Mouse (Mus musculus) kidney, adult 8-10 months (tissue): ENCODE measurements around the gene Ston1.
A peak's percentile ranks its signal among the peaks of the same experiment; 100 is the strongest.

Source experiments
- DNase-seq, 2 experiments: peaks; one replicate each; pipeline ENCODE4 v3.0.0; 2022

Gene Ston1

DNA sequence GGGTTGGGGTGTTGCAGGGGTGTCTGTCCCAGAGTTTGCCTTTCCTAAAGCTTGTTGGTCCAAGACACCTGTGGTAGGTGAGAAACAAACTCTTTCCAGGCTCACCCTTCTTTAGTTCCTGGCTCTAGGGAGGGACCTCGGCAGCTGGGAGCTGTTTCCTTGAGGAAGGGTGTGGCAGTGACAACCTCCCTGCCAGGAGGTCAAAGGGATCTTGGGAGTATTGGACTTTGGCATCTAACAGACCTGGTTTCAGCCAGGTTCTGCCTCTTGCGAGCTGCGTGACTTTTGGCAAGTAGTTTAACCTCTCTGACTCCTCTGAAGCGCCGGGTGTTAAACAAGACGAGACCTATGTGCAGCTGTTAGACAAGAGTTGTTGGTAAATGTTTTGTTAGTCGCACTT, 29.7 kb downstream of the Ston1 start:
- DNase-seq: peak; percentile 56 to 68

DNA sequence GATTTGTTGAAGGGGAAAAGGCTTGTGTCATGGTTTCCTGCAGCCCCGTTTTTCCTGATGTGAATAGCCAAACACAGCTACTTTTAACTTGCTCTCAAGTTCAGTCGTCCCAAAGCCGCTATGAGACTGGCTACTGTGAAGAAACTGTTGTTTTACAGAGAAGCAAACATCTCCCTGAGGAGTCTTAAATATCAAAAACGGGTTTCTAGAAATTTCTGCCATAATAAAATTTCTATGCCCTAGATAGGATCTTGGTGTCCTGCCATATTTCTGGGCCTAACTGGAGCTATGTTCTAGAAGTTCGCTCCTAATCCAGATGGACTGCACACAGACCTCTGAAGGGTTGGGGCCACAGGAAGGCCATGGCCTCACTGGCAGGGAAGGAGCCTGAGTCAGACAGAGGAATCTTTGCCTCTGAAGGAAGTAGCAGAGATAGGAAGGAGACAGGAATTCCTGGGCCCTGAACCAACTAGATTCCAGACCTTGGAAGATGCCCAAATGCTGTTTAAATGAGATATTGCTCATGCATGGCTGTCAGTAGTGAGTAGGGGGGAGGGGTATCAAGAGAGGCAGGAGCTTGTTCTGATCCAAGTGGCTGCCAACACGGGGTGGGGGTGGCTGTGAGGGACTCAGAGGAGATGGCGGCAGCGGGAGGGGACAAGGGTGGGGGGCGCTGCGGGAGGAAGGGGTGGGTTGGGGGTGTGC, 31.3 kb downstream of the Ston1 start:
- DNase-seq: peak; percentile 70 to 88

DNA sequence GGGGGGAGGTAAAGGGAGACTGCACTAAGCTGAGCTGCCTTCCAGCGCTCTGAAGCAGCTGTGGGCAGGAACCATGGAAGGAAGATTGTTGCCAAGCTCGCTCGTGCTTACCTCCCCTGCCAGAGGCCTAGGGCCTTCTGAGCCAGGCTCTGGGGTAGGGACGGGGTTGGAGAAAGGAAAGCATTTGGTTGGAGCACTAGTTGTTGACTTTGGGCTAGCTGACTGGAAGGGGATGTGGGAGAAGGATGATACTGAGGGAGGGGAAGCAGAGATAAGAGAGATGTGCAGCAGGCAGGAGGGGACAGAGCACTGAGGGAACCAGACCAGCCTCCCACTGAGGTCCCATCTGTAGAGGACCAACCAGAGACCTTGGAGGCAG, 31.9 kb downstream of the Ston1 start:
- peak; percentile 19 to 41 for DNase-seq

DNA sequence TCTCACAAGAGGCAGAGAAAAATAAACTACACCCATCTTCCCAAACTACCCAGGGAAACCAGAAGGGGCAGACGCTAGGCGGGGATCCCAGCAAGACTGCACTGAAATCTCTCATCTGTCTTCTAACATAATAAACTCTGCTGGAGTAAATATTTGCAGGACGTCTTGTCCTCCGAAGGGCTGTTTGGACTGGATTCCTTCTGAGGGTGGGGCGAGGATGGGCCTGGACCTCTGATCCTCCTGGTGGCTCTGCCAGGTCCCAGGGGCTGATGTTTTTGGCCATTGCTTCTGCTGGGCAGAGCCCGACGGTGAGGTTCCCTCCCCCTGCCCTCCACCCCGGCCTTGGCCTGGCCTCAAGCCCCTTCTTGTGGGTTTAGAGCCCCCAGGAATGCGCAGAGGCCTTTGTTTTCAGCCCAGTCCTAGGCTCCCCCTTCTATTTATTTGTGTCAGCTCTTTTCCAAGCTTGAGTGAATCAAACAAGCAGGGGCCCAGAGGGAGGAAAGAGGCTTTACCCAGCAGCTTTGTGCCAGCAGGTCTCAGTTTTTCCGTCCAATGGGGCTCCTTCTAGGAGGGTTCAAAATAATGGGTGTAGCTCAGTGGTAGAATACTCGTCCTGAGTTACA, 32.6 kb downstream of the Ston1 start:
- DNase-seq: peak; percentile 28 to 55

DNA sequence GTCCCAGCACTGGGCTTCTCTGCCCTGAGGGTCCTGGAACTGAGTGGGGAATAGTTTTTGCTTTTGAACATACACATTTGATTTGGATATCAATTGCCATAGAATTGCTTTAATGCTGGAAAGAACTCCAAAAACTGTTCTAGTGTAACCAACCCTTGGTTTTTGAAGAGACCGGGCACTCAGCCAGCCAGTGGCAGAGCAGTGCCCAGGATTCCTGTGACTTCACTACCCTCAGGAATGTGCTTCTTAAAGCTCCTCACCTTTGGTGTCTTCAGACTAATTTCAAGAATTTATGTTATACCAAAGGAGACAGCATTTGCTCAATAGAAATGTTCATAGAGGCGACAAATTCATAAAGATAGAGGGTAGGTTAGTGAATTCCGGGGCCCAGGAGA, 33.1 kb downstream of the Ston1 start:
- DNase-seq: peak; percentile 76

DNA sequence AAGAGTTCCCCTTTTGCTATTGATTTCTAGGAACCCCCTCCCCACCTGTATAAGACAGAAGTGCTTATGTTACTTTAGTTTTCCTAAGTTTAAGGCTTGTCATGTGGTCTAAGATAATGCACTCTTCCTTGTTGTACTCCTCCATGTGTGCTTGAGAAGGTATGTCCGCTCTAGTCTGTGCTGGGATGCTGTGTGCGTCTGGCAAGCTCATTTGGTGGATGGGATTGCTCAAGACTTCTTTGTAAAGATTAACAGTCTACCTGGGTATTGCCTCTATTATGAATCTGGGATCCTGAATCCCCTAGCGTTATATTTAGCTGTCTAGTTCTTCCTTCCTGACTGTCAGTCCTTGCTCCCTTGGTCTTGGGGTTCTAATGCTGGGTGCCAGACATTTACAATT, 35.1 kb downstream of the Ston1 start:
- no peak for DNase-seq

DNA sequence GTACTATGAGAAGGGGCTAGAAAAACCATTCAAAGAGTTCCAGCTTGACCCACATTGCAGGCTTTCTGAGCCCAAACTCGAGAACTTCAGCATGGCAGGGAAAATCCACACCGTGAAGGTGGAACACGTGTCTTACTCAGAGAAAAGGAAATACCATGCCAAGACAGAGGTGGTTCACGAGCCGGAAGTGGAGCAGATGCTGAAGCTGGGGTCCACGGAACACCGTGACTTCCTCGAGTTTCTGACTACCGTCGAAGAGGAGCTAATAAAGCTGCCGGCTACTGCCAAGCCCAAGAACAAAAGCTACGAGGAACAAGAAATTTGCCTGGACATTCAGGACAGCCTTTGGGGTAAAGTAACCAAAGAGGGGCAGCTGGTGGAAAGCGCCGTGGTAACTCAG, 38.6 kb downstream of the Ston1 start:
- DNase-seq: no peak

DNA sequence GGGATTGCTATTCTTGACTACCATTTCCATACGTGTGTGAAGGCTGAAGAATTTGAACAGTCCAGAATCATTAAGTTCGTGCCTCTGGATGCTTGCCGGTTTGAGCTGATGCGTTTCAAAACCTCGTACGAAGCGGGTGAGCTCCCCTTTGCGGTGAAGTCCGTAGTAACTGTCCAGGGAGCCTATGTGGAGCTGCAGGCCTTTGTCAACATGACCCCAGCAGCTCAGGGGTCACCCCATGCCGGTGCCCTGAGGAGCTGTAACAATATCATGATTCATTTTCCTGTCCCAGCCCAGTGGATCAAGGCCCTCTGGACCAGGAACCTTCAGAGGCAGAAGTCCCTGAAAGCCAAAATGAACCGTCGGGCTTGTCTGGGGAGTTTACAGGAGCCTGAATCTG, 39.1 kb downstream of the Ston1 start:
- DNase-seq: peak in 1 of 2 experiments; percentile 17

DNA sequence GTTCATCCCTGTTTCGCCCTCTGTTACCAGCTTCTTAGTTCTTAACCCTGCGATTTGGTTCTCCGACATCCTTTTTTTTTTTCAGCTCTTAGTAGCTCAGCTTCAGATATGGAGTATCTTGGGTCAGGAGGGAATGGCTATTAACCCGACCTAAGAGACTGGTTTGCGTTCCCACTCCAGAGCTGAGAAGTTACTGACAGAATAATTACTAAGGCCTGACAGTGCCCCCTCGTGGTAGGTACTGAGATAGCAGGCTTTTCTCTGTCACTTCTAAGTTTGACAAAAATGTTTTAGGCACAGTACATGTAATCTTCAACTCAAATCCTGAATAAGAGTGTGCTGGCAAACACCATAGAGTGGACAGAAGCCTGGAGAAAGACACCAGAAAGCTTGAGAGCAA, 43.5 kb downstream of the Ston1 start:
- DNase-seq: peak; percentile 43 to 78

DNA sequence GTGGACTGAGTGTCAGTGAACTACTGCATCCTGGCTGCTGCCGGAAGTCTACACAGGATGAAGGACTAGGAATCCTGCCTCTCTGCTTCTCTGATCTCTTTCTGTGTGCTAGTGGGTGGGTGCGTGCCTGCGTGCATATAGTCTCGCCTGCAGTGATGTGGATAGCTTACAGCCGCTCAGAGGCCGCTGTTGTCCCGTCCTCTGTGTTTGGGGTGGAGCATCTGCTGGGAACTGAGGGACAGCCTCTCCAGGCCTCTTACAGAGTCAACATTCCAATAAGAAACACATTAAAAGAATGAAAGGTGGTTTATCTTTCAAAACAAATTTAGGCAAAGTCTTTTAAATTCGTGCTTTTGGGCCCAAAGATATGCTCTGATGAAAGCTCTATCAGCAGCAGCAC, 44.4 kb downstream of the Ston1 start:
- no peak for DNase-seq

DNA sequence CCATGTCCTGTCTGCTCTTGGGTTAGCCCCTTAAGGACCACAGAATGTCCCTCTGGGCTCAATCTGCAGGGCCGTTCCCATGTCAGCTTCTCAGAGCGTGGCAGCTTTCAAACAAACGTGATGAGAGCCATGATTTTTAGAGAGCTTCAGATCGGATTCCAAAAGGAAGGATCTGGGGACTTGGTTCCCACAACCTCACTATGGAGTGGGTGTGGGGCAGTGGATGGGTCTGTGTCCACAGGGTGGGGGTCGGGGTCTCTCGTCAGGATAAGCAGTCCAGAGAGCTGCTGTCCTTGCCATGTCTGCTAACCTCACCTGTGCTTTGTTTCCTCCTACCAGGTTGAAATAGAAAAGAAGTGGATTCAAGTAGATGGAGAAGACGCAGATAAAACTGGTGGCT, 47.4 kb downstream of the Ston1 start:
- no peak for DNase-seq

DNA sequence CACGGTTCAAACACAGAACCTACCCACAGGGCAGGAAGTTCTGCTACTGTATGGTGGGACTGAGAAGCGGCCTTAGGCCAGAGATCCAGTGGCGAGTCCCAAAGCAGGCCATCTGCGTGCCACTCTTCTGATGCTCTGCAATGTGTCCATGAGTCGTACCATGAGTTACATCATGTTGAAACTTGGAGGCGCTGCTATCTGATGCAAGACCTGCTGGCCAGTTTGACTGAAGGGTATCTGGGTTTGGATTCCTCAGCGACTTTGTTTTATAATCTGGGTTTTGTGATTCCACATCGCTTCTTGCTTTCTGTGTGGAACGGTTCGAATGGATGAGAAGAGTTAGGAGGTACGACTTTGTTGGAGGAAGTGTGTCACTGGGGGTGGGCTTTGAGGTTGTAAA, 47.8 kb downstream of the Ston1 start:
- DNase-seq: no peak

DNA sequence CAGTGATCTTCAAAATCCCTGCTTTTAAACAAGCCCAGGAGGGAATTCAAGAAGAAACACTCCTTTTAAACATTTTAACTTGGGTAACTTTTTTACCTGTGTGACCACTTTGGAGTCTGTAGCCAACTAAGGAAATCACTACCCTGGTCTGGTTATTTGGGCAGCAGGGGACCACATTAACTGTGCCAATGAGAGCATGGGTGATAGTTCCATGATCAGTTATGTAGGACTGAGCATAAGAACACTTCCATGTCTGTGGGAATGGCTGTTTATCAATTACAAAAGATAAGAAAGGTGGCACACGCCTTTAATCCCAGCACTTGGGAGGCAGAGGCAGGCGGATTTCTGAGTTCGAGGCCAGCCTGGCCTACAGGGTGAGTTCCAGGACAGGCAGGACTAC, 49.7 kb downstream of the Ston1 start:
- no peak for DNase-seq

DNA sequence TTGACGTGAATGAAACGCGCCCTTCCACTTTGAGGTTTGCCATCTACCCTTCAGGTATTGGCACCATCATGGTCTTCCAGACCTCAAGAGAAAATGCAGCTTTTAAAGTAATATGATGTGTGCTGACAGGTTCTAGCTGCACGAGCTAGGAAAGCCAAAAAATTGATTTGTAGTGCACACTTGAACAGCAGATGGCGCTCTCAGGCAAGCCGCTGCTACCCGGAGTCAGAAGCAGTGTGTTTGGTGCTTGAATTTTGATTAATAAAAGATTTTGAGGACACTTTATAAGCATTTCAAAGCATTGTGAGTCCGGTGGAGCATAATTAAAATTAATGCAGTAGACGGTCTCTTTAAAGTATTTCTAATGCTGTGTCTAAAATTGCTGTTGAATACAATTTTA, 54.5 kb downstream of the Ston1 start:
- peak in 1 of 2 experiments; percentile 62 for DNase-seq

DNA sequence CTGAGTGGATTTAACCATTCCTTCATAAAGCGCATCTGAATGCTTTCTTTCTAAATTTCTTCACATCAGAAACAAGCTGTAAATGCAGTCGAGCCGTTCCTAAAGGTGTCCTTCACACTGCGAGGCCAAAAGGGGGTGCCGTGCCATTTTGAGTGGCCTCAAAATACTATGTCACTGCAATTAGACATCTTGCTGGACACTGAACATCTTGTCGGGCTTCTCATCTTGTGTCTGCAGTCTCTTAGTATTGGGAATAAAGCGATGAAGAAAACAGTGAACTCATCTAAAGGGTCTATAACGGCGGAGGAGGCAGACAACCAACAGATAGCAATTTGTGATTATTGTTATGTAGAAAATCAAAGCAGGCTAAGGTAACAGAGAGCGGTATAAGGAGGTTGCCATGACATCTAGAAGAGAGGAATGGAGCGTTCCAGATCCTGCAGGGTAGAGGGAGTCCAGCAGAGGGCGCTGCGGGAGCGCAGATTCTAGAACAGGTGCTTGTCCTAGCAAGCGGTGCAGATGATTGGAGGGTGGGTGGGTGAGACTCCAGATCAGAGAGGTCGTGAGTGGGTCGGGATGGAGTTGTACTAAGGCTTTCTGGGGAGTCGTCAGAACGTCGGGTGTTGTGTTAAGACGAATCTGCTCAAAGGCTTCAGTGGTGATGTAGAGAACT, 55.4 kb downstream of the Ston1 start:
- peak; percentile 31 to 75 for DNase-seq

DNA sequence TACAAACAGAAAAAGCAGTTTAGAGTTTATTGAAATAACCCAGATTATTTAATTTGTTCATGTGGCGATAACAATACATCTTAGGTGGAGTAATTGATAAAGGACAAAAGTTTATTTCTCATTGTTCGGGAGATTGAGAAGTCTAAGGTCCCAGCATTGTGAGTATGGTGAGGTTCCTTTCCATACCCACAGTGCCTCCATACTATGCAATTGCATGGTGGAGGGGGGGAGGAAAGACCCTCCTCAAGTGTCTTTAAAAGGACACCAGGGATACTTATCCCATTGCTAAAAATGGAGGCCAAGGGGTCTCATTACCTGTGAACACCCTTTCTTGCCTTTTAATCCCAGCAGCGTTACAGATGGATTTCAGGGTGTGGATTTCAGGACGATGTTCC, 55.9 kb downstream of the Ston1 start:
- DNase-seq: no peak

DNA sequence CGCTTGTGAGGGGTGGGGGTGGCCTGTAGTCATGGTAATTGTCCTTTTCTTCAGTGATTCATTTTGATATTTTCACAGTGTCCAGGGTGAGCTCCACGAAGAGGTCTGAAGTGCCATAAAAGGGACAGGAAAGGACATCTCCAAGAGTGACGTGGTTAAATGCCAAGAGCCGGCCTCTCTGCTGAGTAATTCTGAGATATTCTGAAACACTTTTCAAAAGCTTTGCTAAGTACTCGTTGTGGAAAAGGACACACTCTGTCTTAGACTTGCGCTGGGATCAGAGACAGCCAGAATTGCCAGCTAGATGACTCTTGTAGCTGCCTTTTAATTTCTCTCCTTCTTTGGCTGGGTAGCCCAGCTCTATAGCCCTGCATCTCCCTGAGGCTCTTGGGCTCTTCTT, 61.0 kb downstream of the Ston1 start:
- no peak for DNase-seq

DNA sequence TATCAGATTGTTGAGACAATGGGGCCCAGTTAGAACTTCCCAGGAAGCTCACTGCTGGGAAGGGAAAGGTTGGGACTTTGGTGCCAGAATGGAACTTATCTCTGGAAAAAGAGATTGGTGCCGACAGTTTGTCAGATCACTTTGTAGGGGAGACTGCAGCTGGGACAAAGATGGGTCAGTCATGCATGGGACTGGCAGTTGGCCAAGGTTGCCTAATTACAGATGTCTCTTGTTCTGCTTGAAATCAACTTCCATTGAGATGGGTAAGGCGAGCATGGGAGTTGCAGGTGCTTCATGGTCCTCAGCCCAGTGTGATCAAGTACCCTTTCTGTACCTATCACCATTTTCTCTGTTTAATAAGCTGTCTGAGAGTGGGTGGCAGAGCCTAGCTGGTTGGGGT, 68.6 kb downstream of the Ston1 start:
- no peak for DNase-seq

DNA sequence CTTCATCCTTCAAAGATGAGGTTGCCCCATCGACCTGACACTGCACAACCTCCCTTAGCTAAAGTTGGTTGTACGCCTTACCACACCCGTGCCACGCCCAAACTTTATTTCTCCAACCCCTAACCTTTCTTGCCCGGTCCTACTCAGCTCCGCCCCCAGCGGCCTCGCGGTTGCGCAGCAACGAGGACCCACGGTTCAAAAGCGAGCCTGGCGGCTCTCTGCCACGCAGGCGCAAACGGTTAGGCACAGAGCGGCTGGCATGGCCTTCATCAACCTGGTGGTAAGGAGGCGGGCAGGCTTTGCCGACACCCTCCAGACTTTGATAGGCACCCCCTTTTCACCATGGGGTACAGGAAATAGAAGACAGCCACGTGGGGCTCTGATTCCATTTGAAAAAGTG, 71.0 kb downstream of the Ston1 start, which contains the start of gene Gtf2a1l:
Gtf2a1l (plus strand) TSS at position 209 of the 400 bp plus-strand sequence.
- peak; percentile 4 for DNase-seq

DNA sequence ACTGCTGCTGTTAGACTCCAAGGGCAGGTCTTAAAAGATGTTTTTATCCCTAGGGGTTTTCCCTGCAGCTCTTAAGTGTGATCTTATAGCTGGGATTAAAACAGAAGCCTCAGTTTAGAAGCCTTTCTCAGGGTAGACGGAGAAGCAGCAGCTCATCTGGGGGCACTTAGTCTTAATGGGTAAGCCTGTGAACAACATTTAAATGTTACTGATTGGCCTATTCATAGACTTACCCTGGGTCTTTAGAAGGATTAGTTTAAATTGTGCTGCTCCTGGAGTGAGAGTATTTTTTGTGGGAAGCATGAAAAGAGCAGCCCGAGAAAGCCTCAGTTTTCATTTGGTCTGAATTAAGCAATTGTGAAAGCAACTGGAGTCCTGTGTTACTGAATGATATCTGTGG, 72.4 kb downstream of the Ston1 start:
- no peak for DNase-seq

DNA sequence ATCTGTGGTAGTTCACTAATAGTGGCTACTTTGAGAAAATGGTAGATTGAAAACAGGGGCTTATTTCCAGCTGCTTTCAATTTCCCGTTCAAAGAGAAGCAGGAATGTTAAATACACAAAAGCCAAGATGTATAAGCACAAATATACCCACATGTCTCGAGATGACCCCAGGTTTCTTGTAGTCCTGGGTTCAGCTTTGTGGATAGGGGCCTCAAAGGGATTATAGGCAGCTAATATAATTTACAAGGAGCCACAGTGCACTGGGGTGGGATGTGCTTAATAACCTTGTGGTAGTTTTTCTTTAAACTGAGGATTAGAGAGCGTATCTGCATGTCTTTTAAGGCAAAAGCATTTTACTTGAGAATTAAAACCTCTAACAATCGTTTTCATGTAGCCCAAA, 73.3 kb downstream of the Ston1 start:
- no peak for DNase-seq

DNA sequence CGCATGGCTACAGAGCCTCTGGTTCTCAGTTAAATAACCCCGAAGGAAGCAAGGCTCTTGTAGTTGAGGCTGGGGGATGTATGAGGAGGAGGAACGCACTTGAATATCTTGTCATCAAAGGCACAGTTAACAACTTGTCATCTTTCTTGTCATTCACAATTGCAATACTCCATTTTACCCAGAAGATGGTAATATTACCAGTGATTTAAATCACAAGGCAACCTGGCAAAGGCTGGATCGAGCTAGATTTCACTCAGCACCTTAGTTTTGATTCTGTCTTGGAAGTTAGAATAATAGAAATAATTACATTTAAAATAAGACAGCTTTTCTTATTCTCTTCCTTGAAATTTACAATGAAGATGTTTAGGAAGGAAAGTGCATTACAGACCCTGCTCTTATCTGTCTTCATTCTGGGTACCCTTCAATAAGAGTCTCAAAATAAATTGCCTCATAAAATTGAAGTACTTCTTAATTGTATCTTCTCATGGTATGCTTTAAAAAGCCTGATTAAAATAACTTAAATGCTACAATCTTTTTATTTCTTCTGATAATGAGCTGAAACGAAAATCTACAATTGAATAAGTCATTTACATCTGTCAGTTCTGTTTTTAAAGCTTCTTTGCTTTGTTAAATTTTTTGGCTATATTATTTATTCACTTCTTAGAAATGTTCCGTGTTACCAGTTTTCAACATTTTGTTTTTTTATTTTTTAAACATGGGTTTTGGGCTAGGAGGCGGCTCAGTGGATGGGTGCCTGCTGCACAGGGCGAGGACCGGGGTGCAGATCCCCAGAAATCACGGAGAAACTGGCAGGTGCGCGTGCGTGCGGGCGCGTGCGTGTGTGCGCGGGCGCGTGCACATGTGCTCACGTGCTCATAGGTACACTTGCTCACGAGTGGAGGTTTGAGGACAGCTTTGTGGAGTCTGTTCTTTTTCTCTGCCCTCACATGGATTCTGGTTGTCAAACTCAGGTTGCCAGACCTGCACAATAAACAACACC, 78.1 kb downstream of the Ston1 start:
- no peak for DNase-seq

DNA sequence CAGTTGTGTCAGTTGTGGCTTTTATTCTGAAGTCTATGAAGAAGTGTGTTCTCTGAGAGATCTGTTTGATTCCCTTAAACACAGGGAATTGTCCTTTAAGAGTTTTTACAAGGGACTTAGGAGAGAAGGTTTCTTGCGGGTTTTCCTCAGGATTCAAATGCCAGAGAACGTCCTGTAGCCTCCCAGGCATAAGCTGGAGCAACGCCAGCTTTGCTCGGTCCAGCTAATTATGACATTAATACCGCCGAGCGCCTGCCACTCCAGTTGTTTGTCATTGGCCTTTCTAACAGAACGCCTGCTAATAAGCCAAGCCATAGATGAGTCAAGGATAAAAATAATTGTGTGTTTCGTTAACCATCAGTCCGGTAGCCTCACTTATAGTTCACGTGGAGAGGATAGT, 90.7 kb downstream of the Ston1 start:
- DNase-seq: no peak
